Mouse (Mus musculus): ENCODE results near the gene Gm2001. TPM values are rescaled to one million over a fixed set of nuclear protein-coding genes. Genes with fewer than 3 reads are reported as not detected.

The Gm2001 gene
- not detected for total RNA-seq (2023)

GRCm38 (mm10) chr12:87842239-87842638 is at the start of gene Gm2001:
Gene Gm2001 (minus strand): TSS chr12:87842339.

GRCm38 (mm10) chr12:87873772-87874171 is 31.6 kb upstream of the Gm2001 start, which contains the start of gene Gm2016:
Gene Gm2016 (plus strand): TSS chr12:87874072.

GRCm38 (mm10) chr12:87816277-87816676 is 25.9 kb downstream of the Gm2001 start, which contains the start of gene BB287469:
Gene BB287469 (plus strand): TSS chr12:87816577.

GRCm38 (mm10) chr12:87795212-87795611 is 46.9 kb downstream of the Gm2001 start, which contains the start of gene Gm21936:
Gene Gm21936 (plus strand): TSS chr12:87795512.

Other genes starting within 250 kb of the Gm2001 start
- not detected for gene Oog1, start 239.7 kb downstream of the Gm2001 start, total RNA-seq (2023)
- not detected for gene Gm4027, start 223.5 kb downstream of the Gm2001 start, total RNA-seq (2023)
- gene Gm16381, start 197.7 kb downstream of the Gm2001 start, total RNA-seq (2023): not detected
- gene Gm21319, start 66.6 kb downstream of the Gm2001 start, total RNA-seq (2023): not detected
- not detected for gene Gm21936, start 46.8 kb downstream of the Gm2001 start, total RNA-seq (2023)
- not detected for gene BB287469, start 25.8 kb downstream of the Gm2001 start, total RNA-seq (2023)
- not detected for gene Gm2016, start 31.7 kb upstream of the Gm2001 start, total RNA-seq (2023)
- not detected for gene Gm2022, start 53.0 kb upstream of the Gm2001 start, total RNA-seq (2023)
- gene Gm2035, start 77.5 kb upstream of the Gm2001 start, total RNA-seq (2023): not detected
- not detected for gene Gm2042, start 111.7 kb upstream of the Gm2001 start, total RNA-seq (2023)
- not detected for gene Gm2075, start 169.5 kb upstream of the Gm2001 start, total RNA-seq (2023)
- gene Gm6803, start 176.4 kb upstream of the Gm2001 start, total RNA-seq (2023): not detected
- gene Gm2056, start 184.7 kb upstream of the Gm2001 start, total RNA-seq (2023): not detected
- not detected for gene Gm16368, start 241.4 kb upstream of the Gm2001 start, total RNA-seq (2023)

Data from CD4-positive naive resting alpha-beta T cell, adult 76 days (primary cell).